Mouse (Mus musculus): ENCODE data around the gene Tfcp2l1.
"Not testable (repeated sequence)": the region's sequence is repeated elsewhere in the genome, so short reads cannot be mapped to it uniquely, and the experiment has no call there.

Gene Tfcp2l1

DNA sequence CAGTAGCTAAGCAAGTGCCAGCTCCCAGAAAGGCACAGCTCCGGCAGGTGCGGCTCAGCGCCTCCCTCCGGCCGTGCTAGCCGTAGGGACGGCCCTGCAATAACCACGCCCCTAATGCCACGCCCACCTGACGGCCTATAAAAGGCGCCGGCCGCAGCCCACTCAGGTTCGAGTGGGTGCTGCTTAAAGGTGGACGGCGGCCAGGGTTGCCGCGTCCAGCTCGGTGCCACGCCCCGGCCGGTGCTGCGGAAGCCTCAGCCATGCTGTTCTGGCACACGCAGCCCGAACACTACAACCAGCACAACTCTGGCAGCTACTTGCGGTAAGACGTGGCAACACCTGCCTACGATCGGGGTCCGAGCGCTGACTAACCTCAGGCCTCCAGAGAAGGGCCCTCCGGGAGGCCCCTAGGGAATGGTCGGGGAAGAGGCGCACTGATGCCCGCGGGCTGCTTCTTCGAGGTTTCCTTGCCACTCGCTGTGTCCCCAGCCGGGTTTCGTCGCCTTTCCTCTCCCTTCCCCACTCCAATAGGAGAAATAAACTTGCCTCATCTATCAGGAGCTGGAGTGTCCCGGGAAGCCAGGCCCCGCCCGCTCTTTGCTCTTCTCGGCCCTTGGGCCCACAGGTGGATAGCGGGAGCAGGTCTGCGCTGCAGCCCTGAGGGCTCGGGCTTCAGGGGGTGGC lies at the start of gene Tfcp2l1:
Gene Tfcp2l1 (plus strand): TSS at position 165 of the 684 bp plus-strand sequence.
- peak; percentile 83 for DNase-seq

- DNase-seq: no peak
Measured at GRCm38 (mm10) chr1:118580174-118580702, 47.5 kb upstream of the Tfcp2l1 start.

- DNase-seq: no peak
Measured at GRCm38 (mm10) chr1:118581179-118581578, 46.6 kb upstream of the Tfcp2l1 start.

GRCm38 (mm10) chr1:118589721-118590120 lies 38.0 kb upstream of the Tfcp2l1 start:
- no peak for DNase-seq

GRCm38 (mm10) chr1:118592933-118593332 lies 34.8 kb upstream of the Tfcp2l1 start:
- DNase-seq: no peak

DNA sequence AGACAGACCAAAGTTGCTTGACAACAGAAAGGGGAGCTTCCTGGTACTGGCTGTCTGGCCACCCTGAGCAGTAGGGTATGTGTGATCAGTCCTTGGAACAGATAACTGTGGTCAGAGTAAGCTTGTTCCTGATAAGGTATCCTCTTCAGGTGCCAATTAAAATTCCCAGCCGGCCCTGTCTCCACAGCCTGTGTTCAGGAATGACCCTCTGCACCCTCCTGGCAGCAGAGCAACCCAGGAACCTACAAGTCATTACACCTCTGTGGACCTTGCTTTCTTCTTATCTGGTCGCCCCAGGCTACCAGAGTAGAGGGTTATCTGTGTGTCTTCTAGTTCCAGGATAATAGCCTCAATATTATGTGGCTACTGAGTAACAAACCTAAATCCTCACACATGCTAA lies 32.4 kb upstream of the Tfcp2l1 start:
- no peak for DNase-seq

DNA sequence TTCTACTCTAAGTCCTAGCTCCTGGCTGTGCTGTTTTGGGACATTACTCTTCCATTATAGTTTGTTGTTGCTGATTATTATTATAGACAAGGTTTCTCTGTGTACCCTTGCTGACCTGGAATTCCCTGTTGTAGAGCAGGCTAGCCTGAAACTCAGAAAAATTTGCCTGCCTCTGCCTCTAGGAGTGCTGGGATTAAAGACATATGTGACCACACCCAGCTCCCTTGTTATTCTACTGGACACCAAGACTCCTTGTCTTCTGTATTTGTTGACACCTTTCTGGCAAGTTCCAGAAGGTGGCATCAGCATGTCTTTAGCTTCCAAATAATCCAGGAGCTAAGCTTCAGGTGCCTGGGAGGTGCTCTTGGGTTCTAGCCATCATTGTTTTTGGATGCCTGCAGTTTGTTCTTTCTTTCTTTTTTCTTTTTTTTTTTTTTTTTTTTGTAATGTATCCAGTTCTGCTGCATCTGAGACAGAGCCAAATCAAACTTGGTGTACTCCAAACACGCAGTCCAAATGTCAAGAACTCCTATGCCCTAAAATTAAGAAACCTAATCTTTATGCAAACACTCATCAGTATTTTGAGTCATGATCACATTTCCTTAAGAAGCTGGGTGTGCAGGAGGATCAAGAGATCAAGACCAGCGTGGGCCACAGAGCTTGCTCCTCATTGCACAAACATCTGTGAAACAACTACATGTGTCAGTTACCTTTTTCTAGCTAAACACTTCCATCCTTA lies 30.1 kb upstream of the Tfcp2l1 start:
- no peak for DNase-seq

DNA sequence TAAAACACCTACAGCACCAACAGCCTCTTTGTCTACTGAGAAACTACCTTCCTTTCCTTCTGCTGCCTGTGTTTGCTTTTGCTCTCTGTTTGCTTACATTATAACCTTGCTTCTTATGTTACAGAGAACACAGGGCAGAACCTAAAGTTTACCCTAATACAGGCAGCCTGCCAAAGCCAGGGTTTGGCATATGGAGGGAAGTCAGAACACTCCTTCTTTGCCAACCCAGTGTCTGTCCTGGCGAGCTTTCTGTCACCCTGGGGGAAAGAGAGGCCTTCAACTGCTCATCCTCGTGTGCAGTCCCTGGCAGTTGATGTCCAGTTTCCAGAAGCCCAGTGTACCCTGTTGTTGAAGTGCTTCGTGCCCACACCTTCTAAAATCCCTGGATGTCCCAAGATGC lies 29.4 kb upstream of the Tfcp2l1 start:
- no peak for DNase-seq

DNA sequence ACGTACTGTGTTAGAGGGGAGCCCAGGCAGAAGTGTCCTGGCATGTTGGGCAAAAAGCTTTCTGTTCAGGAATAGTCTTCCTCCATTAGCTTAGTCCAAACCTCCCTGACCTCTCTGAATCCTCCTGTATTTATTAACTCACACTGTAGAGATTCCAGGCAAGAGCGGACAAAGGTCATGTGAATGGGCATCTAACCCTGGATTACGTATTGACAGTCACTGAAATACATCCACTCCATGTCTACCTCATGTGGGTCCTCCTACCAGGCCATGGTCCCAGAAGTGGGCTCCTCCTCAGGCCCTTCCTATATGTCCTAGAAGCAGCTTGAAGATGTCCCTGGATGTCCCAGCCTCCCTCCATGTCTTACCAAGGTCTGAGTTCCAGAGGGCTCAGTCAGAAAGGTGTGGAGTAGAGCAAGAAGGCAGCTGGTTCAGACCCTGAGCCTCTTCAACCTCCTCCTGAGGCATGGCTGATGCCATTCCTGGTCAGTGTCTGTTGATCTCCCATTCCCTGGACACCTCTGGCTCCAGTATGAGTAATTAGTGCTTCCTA lies 14.0 kb upstream of the Tfcp2l1 start:
- DNase-seq: no peak

DNA sequence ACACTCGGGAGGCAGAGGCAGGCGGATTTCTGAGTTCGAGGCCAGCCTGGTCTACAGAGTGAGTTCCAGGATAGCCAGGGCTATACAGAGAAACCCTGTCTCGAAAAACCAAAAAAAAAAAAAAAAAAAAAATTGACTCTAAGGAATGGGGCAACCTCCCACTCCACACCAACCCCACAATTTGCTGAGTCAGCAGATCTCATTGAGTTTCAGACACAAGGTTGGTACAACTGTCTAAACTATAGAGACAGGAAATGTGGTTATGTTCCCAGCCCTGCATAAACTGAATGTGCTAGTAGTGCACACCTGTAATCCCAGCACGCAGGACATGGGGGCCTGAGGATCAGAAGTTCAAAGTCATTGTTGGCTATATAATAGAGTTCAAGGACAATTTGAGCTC lies 6.7 kb upstream of the Tfcp2l1 start:
- not testable (repeated sequence) for DNase-seq

DNA sequence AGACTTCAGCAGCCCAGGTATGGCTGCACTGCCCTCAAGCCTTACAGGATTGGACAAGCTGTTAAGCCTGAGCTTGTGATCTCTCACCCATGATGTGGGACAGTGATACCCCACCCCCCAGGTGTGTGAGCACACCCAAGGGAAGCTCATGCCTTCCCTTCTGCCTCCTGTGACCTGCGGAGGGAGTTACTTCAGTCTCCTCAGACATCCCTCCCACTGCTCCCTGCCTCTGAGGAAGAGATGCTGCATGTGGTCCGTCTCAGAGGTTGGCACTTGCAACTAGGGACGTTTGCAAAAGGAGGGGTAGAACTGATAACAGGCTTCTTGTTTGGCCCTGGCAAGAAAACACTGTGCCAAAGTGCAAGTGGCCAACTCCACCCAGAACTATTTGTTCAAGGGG lies 4.9 kb upstream of the Tfcp2l1 start:
- DNase-seq: no peak

- DNase-seq: no peak
Measured at GRCm38 (mm10) chr1:118625461-118625860, 2.3 kb upstream of the Tfcp2l1 start.

DNA sequence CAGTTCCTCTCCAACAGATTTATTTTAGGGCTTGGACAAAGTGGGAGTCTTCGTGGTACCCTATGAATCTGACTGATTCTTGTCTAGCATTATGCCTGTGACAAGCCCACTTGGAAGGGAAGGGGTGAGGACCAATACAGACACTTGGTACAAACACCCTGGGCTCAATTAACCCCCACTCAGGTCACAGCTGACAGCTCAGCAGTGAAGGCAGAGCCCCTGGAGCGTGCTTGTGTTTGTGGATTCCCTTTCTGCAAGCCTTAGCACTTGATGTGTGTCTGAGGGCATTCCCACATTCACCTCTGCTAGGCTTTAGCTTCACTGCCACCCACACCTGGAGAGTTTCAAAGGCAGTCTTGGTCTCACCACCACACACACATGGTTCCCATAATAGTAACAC lies 1.8 kb upstream of the Tfcp2l1 start:
- DNase-seq: no peak

GRCm38 (mm10) chr1:118626452-118626851 lies 1.3 kb upstream of the Tfcp2l1 start:
- DNase-seq: no peak

GRCm38 (mm10) chr1:118633415-118633980 lies 5.8 kb downstream of the Tfcp2l1 start:
- DNase-seq: no peak

GRCm38 (mm10) chr1:118642296-118642999 lies 14.7 kb downstream of the Tfcp2l1 start:
- DNase-seq: no peak

- DNase-seq: no peak
Measured at GRCm38 (mm10) chr1:118643138-118643979, 15.6 kb downstream of the Tfcp2l1 start.

DNA sequence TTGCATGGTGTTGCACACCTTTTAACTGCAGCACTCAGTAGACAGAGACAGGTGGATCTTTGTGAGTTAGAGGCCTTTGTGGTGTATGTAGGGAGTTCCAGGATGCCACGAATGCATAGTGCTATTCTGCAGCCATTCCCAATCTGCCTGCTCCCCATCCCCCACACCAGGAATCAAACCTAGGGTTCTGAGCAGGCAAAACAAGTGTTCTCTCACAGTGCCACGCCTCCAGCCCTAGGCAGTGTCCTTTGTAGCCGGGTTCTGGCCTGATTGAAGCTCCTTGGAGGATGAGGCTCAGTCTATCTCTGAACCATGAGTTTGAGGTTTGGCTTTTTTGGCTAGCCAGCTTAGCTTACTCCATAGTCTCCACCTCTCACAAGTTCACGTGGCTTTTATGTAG lies 18.0 kb downstream of the Tfcp2l1 start:
- no peak for DNase-seq

GRCm38 (mm10) chr1:118648015-118648414 lies 20.3 kb downstream of the Tfcp2l1 start:
- DNase-seq: no peak

DNA sequence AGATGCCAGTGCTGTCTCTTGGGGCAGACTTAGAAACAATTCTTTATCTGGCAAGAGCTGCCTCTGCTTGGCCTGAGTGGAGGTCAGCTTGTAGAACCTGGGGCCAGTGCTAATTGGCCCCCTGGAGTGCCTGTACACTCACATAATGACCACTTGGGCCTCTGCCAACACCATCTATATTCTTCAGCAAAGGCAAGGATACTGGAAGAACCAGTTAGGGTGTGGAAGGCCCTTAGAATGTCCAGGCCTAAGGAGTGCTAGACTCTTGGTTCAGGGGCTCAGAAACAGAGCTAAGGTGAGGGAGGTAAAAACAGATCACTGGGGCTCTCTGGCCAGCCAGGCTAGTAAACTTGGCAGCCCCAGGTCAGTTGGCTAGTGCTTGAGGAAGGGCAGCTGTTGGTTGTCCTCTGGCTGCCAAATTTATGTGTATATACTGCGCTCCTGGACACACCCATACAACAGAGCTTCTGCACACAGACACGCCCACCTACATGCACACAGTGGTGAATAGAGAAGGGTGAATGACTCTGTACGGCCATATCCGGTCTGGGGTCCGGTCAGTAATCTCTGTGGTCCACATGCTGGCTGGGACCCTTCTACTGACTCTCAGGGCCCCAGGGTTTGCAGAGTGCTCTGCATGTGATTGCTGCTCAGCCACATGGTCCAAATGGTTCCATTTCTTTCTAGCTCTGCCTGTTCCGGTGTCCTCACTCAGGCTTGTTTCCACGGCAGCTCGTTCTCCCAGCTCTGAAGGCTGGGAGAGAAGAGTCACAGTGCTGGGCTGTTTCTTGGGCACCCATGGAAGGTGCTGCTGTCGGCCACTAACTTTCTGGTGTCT lies 22.4 kb downstream of the Tfcp2l1 start:
- DNase-seq: no peak

- DNase-seq: no peak
Measured at GRCm38 (mm10) chr1:118650771-118651080, 23.0 kb downstream of the Tfcp2l1 start.
